ENCODE assay signal across 27 mouse cellular contexts in the genomic region with DNA sequence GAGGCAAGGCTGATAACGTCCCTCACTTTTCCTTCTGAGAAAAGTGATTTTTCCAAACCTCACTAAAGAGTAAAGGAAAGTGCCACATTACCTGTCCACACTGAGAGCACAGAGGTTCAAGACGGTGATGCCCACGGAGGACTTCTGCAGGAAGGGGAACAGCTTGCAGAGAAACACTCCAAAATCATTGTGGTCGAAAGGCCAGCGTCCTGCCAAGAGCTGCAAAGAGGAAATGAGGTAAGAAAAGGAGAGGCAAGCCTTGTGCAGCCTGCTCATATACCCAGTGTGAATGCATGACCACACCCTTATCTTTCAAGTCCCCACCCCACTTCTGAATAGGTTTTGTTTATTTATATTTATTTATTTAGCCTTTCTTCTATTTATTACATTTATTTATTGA. TPM values are rescaled to one million over a fixed set of nuclear protein-coding genes. Genes with fewer than 3 reads are reported as not detected.
DNase-seq lines count a peak whose midpoint lies in the region; ATAC-seq and TF ChIP-seq lines count a peak whose summit lies in the region.
"Had no signal": no experiment of that assay in that cellular context is flagged by ENCODE, and none has a peak within 500 bp of the region (broad histone marks: within the 10 kb centered on the region; RNA-seq: fewer than 3 reads in every experiment).

No protein-coding gene starts in this region.

- peaks cover 45% of the 10 kb centered on the region for H3K36me3 ChIP-seq in lung, embryonic 14.5 days (ENCODE audit: insufficient read depth)
- H3K36me3 ChIP-seq in CH12.LX (replicated peaks in 1 of 2; ENCODE audit: control insufficient read depth in 1 of 2, insufficient read depth in 1 of 2, low read length in 1 of 2): no peaks in the 10 kb centered on the region
- H3K36me3 ChIP-seq: forebrain, embryonic 12.5 days; forebrain, embryonic 15.5 days; hindbrain, embryonic 12.5 days; hindbrain, embryonic 15.5 days had no signal

- H3K27me3 ChIP-seq in lung, embryonic 14.5 days (ENCODE audit: insufficient read depth, low read length): no peaks in the 10 kb centered on the region
- H3K27me3 ChIP-seq in CH12.LX (replicated peaks): no peaks in the 10 kb centered on the region
- H3K27me3 ChIP-seq: embryonic facial prominence, embryonic 13.5 days; forebrain, embryonic 12.5 days; forebrain, embryonic 15.5 days; heart, embryonic 12.5 days; heart, embryonic 15.5 days; hindbrain, embryonic 12.5 days; hindbrain, embryonic 15.5 days; Patski had no signal

- no peak for DNase-seq in lung, embryonic 14.5 days
- DNase-seq in lung, postnatal 10 days: no peak
- DNase-seq in CH12.LX (ENCODE audit: extremely low read depth): no peak
- no peak for DNase-seq in cerebellum, postnatal 25 days
- DNase-seq in adrenal gland, adult 8-10 months: no peak
- DNase-seq: adrenal gland, postnatal 14 days; cerebellum, adult 18-20 months; cerebellum, adult 9-10 months; cerebellum, postnatal 14 days; embryo, embryonic 11 days; gastrocnemius, postnatal 25 days; heart, postnatal 10 days; heart, postnatal 36 days had no signal

- no peak for ATAC-seq in lung, embryonic 14.5 days (ENCODE audit: insufficient read depth)
- peak; percentile 94 to 97 for ATAC-seq in hematopoietic stem cell, adult 5-6 weeks (replicated peaks in 1 of 2; ENCODE audit: insufficient read depth in 1 of 2, low FRiP score in 2 of 2, low TSS enrichment in 1 of 2, low read depth in 1 of 2, poor library complexity in 2 of 2, severe bottlenecking in 2 of 2)
- no peak for ATAC-seq in cerebellum, adult (ENCODE audit: insufficient number of reproducible peaks, low FRiP score, low TSS enrichment)
- ATAC-seq: CD4-positive, CD25-positive, alpha-beta regulatory T cell, adult 4 months; forebrain, embryonic 15.5 days; intestine, postnatal 0 days; Patski had no signal

- WGBS in lung, embryonic 14.5 days: 56% methylated on average over 5 of the region's 5 CpGs

- TF ChIP-seq POLR2A in CH12.LX (IDR thresholded peaks at IDR 0.05; ENCODE audit: low read depth, low read length): no peak

- no peak for TF ChIP-seq RAD21 in CH12.LX (IDR thresholded peaks at IDR 0.05; ENCODE audit: low read depth, low read length)

- in situ Hi-C loops in CH12.LX (cut with MboI; ENCODE audit: low pct_ligation_motif_present, low pct_unique_long_range_greater_than_20kb, low sequenced_read_pairs): no loop called here

- H3K4me2 ChIP-seq in lung, embryonic 14.5 days: no peak overlapping the region
- 0 out of 2 replicates have a peak overlapping the region, but pooled peaks have one; percentile 31 for H3K4me2 ChIP-seq in CH12.LX (ENCODE audit: insufficient read depth, low read depth, poor library complexity, severe bottlenecking)
- H3K4me2 ChIP-seq: embryonic facial prominence, embryonic 13.5 days; forebrain, embryonic 12.5 days; forebrain, embryonic 15.5 days; heart, embryonic 12.5 days; heart, embryonic 15.5 days; hindbrain, embryonic 12.5 days; hindbrain, embryonic 15.5 days had no signal

- H3K27ac ChIP-seq in lung, embryonic 14.5 days (ENCODE audit: low read depth): 0 out of 2 replicates have a peak overlapping the region, but pooled peaks have one; percentile 30
- H3K27ac ChIP-seq in CH12.LX (ENCODE audit: insufficient read depth, low read depth): no peak overlapping the region
- H3K27ac ChIP-seq: embryonic facial prominence, embryonic 10.5 days; embryonic facial prominence, embryonic 13.5 days; forebrain, embryonic 12.5 days; forebrain, embryonic 15.5 days; heart, embryonic 15.5 days; hindbrain, embryonic 12.5 days; hindbrain, embryonic 15.5 days had no signal

- TF ChIP-seq EP300 in CH12.LX (IDR thresholded peaks at IDR 0.05; ENCODE audit: low read length): no peak

- dilution Hi-C loops in CH12.LX (cut with MboI; ENCODE audit: extremely low pct_ligation_motif_present, extremely low pct_unique_long_range_greater_than_20kb, low sequenced_read_pairs): no loop called here

- H3K4me1 ChIP-seq in lung, embryonic 14.5 days (ENCODE audit: insufficient read depth): peaks cover 4% of the 10 kb centered on the region; the same call in 1 of the 2 replicates
- H3K4me1 ChIP-seq in CH12.LX (ENCODE audit: control insufficient read depth in 1 of 2, insufficient read depth in 2 of 2): no peaks in the 10 kb centered on the region
- H3K4me1 ChIP-seq: forebrain, embryonic 12.5 days; forebrain, embryonic 15.5 days; hindbrain, embryonic 12.5 days; hindbrain, embryonic 15.5 days had no signal

- no peaks in the 10 kb centered on the region for H3K79me2 ChIP-seq in CH12.LX (replicated peaks; ENCODE audit: control insufficient read depth, extremely low read depth, insufficient read depth, poor library complexity, severe bottlenecking)

- no peak for TF ChIP-seq CTCF in lung, embryonic 14.5 days (IDR thresholded peaks at IDR 0.05; ENCODE audit: low read depth)
- TF ChIP-seq CTCF in CH12.LX (conservative IDR thresholded peaks at IDR 0.05 in 1 of 2, IDR thresholded peaks at IDR 0.05 in 1 of 2; ENCODE audit: low read depth in 2 of 2, low read length in 2 of 2): no peak

- H3K4me3 ChIP-seq in lung, embryonic 14.5 days (ENCODE audit: low read depth, low read length): no peak overlapping the region
- no peak overlapping the region for H3K4me3 ChIP-seq in CH12.LX (replicated peaks in 1 of 3; ENCODE audit: low read depth in 2 of 3, low read length in 2 of 3, poor library complexity in 1 of 3)
- H3K4me3 ChIP-seq: embryonic facial prominence, embryonic 10.5 days; embryonic facial prominence, embryonic 13.5 days; erythroblast, embryonic 14.5 days; forebrain, embryonic 12.5 days; forebrain, embryonic 15.5 days; heart, embryonic 12.5 days; heart, embryonic 15.5 days; hindbrain, embryonic 12.5 days; hindbrain, embryonic 15.5 days had no signal

- H3K9me3 ChIP-seq in lung, embryonic 14.5 days (ENCODE audit: low read depth, low read length): no peaks in the 10 kb centered on the region
- H3K9me3 ChIP-seq in CH12.LX (replicated peaks; ENCODE audit: low read length): no peaks in the 10 kb centered on the region
- H3K9me3 ChIP-seq: embryonic facial prominence, embryonic 10.5 days; embryonic facial prominence, embryonic 13.5 days; forebrain, embryonic 12.5 days; forebrain, embryonic 15.5 days; heart, embryonic 12.5 days; heart, embryonic 15.5 days; hindbrain, embryonic 12.5 days; hindbrain, embryonic 15.5 days had no signal

- no peak overlapping the region for H3K9ac ChIP-seq in lung, embryonic 14.5 days
- no peak overlapping the region for H3K9ac ChIP-seq in CH12.LX (ENCODE audit: insufficient read depth, low read depth)
- H3K9ac ChIP-seq: embryonic facial prominence, embryonic 13.5 days; forebrain, embryonic 12.5 days; forebrain, embryonic 15.5 days; heart, embryonic 12.5 days; heart, embryonic 15.5 days; hindbrain, embryonic 12.5 days; hindbrain, embryonic 15.5 days had no signal

TF ChIP-seq in CH12.LX, 34 proteins besides CTCF, POLR2A, EP300 and RAD21:
- TF ChIP-seq PAX5 (IDR thresholded peaks at IDR 0.05; ENCODE audit: low read length): no peak
- TF ChIP-seq USF2 (conservative IDR thresholded peaks at IDR 0.05; ENCODE audit: low read depth, low read length): no peak
- no peak for TF ChIP-seq MAZ (IDR thresholded peaks at IDR 0.05; ENCODE audit: low read depth, low read length)
- no peak for TF ChIP-seq SMC3 (IDR thresholded peaks at IDR 0.05; ENCODE audit: low read depth, low read length)
- no peak for TF ChIP-seq TCF12 (IDR thresholded peaks at IDR 0.05; ENCODE audit: low read depth, low read length)
- no peak for TF ChIP-seq TBP (conservative IDR thresholded peaks at IDR 0.05; ENCODE audit: low read depth, low read length)
- no peak for TF ChIP-seq USF1 (IDR thresholded peaks at IDR 0.05; ENCODE audit: low read depth, low read length)

RNA-seq across cellular contexts. Expression of gene Ednra, which starts 35.3 kb away (rescaled TPM):
- polyA plus RNA-seq in lung, embryonic 14.5 days (2014; fragmentation: Nextera tagmentation; extraction: Ambion mirVana): 140 and 147 TPM in 2 replicates
- total RNA-seq in CH12.LX (2012; rRNA removed) (0.04 and 0.08 TPM in 2 replicates), CH12.LX (2014; rRNA removed) (not detected in 2 replicates)
- 0.07 and 0.09 TPM in 2 replicates for polyA plus RNA-seq in CH12.LX (2012; ENCODE audit: insufficient read length, low read depth)
- 0.15 and 0.19 TPM in 2 replicates for total RNA-seq in hematopoietic stem cell, adult 5-6 weeks (2017)
- total RNA-seq in adrenal gland, adult 8-10 months (2022): 10 to 100 TPM; 22.5 to 31.6 (median 27.9) TPM
- polyA plus RNA-seq: CD4-positive, CD25-positive, alpha-beta regulatory T cell, adult 4 months; erythroblast, embryonic 14.5 days had no signal

Comparison
In these comparisons a context has a peak if more than half of its experiments do, and no peak if none do; other contexts are left out.
1. ATAC-seq: peak in hematopoietic stem cell, adult 5-6 weeks (2 of 2); none in lung, embryonic 14.5 days (single experiment) and cerebellum, adult (single experiment).
2. RNA of gene Ednra, which starts 35.3 kb away (total RNA-seq): 22.5 to 31.6 TPM in adrenal gland, adult 8-10 months; 0.15 to 0.19 TPM in hematopoietic stem cell, adult 5-6 weeks and 0.04 to 0.08 TPM in CH12.LX; every median in the first group is over 10 times any median in the second.